Mouse (Mus musculus) mesoderm, embryonic 11.5 days (tissue): Measurements from ENCODE around the gene Mpzl1.

ENCODE experiments used
- DNase-seq: peaks from one replicate; pipeline ENCODE4 v3.0.0-alpha.2; 2012; ENCODE audit warnings: low read depth, low spot score

Mpzl1 gene

DNA sequence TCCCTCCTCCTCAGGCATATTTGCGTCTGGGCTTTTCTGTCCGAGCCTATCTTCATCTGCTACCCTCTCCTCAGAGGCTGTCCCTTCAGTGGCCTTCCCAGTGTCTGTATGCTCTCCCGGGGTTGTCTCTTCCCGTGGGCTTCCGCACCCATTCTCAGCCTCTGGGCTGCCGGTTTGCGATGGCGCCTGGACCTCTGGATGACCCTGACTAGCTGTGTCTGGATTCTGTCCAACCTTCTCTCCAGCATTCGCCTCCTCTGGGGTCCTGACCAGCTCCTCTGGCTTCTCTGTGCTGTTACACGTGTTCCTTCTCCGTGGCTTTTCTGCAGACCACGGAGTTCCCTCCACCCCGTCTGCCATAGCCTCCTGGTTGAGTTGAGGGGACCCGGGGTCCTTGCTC lies 21.1 kb upstream of the Mpzl1 start:
- no peak for DNase-seq

DNA sequence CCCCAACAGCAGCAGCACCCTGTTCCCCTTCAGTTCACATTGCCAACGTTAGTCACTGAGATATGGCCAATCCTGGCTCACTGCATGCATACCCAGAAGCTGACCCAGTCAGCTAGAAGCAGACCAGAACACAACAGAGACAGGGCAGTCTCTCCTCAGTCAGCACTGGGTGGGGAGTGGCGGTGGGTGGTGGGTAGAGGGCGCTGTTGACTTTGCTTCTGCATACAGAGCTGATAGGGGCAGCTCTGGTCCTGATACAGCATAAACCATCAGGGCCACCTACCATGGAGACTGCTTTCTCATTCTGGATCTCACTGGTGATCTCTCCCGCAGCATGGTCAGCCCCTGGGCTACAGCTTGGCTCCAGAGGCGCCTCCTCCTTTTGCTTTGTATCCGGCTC lies 20.7 kb upstream of the Mpzl1 start:
- DNase-seq: no peak

DNA sequence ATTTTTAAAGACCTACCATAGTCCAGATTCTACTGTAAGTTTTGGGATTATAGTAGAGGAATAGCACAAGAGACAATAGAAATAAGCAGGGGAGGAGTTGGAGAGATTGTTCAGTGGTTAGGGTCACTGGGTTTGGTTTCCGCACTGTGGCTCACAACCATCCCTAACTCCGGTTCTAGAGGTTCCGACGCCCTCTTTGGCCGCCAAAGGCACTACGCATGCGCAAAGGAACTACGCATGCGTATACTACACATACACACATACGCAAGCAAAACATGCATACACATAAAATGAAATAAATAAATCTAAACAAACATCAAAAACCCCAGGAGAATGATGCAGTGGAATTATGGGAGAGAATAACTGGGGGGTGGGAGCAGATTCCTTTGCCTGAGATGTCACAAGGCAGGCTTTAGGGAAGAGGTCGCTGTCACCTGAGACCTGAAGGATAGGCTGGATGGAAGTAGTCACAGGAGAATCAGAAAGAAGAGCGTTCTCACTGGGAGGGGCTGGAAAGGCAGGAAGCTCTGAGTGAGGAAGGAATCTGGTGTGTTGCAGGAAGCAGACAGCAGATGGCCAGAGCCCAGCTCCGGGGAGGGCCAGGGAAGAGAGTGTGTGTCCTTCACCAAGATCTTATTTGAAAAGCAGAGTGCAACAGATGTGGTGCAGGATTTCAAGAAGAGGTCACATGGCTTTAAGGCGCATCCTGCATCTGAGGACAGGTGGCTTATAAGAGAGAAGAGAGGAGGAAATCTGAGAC lies 19.0 kb upstream of the Mpzl1 start:
- DNase-seq: peak; percentile 45

DNA sequence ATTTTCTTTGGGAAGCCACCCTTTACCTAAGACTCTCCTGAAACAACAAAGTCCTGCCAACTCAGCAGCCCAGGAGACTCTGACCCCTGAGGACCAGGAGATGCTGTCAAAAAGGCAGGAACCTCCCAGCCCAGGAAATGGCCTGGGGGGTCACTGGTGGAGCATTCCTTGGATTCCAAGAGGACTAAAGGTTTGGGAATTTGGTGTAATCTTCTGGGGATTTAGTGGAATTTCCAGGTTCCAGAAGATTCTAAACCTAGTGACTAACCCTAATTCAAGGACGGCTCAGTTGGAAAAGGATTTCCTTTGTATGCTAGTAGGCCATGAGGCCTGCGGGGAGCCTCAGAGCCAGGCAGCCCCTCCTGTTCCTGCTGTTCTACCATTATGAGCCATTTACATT lies 18.2 kb upstream of the Mpzl1 start:
- no peak for DNase-seq

DNA sequence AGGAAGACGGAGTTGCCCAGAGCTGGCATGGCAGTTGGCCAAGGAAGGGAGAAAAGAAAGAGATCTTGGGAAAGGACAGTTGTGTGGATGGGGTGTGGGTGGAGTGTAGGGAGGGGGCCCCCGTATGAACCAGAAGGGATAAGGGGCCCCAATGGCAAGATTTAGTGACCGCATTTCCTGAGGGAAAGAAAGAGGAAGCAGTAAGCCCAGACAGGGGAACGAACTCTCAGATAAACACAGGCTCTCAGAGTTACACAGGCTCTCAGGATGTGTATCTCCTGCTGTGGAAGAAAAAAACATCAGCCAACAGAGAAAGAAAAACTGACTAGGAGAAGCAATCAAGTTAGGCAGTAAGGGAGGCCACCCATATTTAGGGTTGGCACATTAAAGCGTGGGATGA lies 16.8 kb upstream of the Mpzl1 start:
- no peak for DNase-seq

DNA sequence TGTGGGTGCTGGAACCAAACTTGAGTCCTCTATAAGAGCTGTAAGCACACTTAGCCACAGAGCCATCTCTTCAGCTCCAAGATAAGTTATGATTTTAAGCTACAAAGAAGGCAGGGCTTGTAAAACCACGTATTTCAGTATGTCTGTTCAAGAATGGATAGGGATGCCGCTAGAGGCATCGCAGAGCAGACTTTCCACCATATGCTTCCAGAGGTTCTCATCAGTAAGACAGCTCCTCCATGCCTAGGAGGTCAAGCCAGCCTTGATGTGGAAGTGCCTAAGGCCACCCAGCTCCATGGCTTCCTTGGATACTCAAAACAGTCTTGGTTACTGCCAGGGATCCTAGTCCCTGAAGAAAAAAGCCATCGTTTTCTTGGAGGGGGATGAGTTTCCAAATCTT lies 10.8 kb upstream of the Mpzl1 start:
- no peak for DNase-seq

DNA sequence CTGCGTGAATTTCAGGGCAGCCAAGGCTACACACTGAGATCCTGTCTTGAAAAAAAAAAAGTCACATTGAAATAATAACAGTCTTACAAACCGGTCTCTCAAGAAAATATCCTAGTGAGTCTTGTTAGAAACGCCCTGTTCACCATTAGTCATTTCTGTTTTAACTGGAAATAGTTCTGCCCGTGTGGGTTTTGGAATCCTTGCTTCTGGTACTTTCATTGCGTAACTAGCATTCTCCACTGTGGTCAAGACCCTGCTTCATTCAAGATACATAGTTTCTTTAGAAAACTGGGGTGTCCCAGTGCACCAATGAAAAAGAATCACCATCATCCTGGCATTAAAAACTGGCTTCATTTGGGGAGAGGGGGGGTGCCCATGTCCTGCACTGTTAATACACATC lies 9.4 kb upstream of the Mpzl1 start:
- no peak for DNase-seq

DNA sequence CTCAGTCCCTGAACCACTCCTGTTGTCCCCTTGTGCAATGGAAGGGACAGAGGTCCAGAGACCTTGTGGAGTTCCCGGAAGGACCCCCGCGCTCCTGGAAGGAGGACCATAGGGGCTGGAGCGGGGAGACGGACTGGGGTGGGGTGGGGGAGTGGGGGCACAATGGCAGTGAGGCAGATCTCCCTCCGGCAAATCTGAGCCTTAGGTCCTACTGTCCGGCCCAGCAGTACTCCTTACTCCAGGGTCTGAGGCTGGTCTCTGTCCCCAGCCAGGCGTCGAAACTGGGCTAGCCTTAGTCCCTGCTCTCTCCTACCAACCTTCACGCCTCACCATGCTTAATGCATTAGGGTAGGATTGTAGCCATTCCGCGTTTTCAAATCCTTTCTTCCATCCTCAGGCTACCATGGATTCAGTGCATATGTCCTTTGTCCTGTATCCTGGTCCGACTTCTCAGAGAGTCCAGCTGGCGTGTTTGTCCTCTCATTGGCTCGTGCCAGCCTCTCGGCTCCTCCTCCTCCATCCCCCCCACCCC lies 8.5 kb upstream of the Mpzl1 start:
- DNase-seq: peak; percentile 82

DNA sequence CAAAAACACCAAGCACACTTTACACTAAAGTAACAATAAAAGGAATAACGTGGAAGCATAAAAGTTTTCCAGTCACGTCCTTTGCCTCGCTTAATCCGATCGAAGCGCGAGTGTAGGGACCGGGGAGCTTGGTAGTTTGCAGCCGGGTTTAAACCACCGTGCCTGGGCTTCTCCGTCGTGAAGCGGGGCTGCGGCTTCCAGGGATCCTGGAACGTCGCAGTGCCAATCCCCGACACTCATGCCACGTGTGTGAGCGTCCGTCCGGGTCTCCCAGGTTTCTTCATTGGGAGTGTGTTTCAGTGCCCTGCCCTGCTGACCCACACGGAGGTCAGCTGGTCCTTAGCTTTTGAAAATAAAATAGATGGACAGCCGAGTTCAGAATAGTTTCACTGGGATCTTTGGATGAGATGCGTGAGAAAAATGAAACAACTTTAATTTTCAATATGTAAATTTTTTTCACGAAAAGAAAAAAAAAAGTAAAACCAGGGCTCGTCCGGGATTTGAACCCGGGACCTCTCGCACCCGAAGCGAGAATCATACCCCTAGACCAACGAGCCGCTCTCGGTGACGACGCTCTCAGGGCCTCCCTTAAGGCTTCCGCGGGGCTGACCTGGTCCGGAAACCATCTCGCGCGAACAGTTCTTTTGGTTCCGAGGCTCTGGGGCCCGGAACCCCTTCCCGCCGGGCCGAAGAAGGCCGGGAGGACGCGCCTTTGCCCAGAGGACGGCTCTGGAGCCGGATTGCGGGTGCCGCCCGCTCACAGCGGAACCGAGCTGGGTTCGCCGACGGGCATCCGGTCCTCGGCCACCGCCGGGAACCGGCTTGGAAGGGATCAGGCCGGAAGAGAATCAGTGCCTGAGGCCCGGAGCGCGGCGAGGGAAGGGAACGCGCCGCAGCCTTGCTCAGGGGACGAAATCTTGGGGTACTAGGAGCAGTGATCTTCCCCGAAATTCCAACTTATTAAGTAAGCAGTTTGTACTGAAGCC lies 7.7 kb upstream of the Mpzl1 start:
- DNase-seq: peak; percentile 87

DNA sequence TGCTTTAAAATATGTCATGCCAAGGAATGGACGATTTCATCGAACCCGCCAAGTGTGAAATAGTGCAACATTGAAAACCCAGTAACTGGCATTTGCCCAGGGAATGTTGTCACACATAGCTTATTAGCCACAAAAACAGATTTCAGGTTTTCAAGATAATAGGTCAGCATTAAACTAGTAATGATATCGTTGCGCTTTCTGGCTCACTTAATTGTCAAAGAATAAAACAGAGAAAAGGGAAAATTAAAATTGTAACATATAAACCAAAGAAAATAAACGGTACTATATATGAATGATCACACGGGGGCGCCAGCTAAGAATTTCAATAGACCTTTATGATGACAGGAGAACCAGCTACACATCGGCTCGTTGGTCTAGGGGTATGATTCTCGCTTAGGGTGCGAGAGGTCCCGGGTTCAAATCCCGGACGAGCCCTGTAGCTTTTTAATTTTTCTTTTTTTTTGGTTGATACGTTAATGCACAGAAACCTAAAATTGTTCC lies 7.0 kb upstream of the Mpzl1 start:
- peak; percentile 82 for DNase-seq

DNA sequence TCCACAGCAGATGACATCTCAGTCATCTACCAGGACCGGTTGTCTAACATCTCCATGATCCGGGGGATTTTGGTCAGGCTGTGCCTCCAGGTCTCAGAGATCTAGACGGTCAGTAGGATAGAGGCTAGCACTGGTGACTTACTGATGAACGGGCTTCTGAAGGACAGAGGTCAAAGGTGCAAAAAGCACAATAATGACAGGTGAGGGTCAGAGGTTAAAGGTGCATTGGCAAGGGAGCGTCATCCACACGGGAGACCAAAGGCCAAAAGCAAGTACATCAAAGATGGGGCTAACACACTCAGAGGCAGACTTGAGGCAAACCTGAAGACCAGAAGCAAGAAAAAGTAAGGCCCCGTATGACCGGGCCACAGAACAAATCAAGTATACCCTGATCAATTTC lies 2.0 kb upstream of the Mpzl1 start:
- DNase-seq: no peak

DNA sequence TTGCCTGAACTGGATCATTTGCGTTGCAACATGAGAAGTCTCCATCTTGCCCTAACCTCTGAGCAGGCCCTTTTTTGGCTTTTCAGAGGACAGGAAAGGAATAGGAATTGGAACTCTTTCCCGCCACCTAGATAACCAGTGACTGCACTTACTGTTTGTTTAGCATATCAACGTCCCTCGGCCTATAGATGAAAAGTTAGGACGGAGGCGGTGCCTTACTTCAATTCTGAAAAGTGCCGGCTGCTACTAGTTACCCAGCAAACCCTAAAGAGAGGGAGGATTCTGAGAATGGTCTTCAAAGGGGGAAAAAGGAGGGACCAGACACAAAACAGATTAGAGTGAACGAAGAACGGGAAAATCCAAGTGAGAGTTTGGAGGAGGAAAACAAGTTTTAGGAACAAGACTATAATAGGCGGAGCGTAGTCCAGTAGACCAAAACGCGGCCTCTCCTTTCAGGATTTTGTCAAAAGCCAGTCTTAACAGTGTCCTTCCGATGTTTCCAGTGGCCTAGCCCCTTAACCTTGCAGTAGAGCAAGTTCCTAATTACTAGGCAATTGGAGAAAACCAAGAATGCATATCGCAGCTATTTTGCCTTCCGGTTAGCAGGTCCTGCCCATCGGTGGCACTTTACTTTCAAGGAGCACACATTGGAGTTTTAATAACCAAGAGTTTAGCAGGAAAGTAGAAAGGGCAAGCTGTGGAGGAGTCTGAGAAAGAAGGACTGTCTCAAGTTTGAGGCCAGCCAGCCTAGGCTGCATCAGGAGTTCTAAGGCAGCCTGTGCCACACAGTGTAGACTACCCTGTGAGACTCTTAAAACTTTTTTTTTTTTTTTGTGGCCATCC lies 938 bp upstream of the Mpzl1 start:
- no peak for DNase-seq

DNA sequence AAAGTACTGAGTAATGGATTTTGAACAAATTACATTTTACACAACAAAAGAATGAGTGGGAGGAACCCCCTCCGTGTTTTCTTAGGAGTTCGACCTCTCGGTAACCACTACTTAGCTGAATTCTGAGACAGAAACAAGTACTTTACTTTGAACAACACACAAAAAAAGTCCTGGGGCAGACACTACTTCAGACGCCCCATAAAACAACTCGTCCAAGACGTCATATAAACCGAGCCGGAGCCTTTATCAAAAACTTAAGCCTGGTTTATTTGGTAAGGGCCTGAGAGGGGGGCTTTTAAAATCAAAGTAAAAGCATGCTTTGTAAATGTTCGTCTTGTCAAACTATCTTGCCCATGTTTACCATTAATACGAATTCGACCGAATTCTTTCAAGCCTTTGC lies 993 bp downstream of the Mpzl1 start:
- no peak for DNase-seq

DNA sequence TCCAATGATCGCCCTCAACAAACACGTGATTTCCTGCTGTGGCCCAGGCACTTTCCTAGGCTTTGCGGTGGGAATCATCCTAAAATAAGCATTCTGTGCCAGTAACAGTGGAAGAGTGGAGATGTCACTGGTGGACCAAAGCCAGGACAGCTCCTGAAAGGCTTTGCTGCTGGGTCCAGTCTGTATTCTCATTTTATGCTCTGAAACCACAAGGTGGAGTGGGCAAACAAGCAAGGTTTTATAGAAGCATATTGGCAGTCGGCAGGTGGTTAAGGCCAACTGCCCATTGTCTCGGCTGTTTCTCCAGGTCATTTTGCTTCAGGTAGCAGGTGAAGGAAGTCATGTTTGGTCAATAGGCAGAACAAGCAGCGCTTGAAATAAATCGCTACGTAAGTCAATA lies 3.2 kb downstream of the Mpzl1 start:
- DNase-seq: no peak

DNA sequence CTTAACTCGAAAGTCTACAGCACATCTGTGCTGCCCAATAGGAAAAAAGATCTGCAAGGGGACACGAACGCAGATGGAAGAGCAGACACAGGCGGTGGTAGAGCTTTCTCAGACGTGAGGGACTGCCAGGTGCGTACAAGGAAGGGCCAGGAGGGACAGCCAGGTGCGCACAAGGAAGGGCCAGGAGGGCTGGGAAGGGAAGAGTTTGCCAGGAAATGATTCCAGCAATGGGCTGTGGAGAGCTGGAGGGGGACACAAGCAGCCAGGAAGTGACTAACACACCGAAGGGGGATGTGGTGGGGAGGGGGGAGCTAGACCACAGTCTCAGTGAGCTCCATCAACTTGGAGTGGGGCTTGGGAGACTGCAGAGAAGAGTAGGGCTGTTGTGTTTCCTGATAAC lies 4.4 kb downstream of the Mpzl1 start:
- DNase-seq: no peak

DNA sequence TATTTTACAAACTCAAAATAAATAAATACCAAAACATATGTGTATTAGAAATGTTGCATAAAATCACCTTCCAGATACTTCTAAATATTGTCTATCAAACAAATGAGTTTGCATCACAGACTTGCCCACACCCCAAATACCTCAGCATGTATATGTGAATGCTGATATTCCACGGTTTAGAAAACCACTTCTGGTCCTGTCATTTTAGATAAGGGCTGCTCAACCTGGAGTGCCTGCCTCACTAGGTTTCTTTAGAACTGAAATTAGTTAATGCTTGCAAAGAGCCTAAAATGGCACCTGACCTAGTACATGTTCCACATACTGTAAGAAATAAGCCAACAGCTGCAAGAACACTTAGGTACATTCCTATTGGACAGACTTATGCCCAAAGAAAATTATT lies 5.7 kb downstream of the Mpzl1 start:
- no peak for DNase-seq

DNA sequence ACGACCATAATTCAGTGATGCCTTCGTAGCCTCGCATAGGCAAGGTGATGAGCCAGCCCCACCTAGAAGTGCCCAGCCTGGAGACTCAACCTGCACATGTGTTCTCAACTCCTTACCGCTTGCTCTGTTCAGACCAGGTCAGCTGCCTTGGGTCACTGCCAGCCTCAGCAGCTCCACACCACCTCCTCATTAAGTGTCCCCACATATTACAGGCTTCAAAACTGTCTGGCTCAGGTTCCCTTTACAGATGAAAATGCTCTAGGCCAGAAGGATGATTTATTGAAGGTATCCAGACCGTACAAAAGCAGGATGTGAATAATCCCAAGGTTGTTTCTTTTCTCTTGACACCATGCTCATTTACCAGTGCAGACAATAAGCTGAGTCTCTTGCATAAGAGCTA lies 8.4 kb downstream of the Mpzl1 start:
- DNase-seq: no peak

DNA sequence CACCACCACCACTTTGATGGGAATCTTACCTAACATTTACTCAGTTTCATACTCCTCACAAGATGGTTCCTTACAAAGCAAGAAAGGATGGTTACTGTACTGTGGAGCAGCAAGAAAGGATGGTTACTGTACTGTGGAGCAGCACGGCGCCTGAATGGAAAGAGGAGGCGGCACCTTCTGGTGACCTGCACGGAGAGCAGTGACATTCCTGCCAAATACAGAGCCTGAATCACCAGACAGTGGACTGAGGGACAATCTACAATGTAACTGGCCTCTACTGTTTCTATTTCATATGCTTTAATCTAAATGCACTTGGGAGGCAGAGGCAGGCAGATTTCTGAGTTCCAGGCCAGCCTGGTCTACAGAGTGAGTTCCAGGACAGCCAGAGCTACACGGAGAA lies 9.3 kb downstream of the Mpzl1 start:
- DNase-seq: no peak

DNA sequence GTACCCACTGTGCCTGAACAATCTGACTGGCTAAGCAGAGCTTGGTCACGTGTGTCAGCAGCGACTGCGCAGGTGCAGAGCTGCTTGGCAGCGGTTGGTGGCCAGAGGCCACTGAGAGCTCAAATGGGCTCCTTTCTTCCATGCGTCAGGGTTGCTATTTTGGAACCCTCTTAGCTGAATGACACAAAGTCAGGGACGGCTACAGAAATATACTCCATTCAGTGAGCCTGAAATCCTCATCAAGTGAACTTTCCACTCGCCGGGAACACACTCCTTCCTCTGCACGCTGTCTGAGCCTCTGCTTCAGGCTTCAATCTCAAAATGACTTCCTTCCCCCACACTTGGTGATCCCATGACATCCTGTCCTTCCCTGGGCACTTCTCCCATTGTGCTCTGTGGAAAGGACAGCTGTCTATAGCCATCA lies 16.1 kb downstream of the Mpzl1 start:
- no peak for DNase-seq

DNA sequence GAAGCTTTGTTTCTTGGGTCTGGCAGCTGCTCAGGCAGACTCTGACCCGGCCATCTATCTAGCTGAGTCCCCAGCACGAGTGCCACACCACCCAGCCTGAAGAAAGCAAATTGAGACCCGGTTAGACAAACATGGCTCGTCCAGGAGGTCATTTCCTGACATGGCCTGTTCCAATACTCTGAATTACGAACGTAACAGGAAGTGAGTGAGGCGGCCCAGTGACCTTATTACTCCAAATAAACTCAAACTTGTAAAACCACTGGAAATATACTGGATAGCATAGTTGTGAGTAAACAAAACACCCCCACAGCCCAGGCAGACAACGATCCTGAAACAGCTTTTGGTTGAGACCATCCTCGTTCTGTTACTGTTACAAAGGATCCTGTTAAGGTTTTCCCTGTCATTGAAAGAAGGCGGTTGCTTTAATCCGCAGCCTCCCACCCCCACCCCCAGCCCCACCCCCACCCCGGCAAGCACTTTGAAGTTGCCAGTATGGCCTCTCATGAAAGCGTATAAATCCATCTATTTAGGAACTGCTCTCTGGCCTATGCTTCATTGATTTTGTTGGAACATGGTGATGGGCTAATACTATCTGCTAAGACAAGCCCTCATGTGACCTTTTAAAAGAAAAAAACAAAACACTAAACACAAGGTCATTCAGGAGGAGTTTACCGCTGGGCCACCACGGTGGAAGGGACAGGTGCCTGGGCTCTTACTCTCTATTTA lies 17.0 kb downstream of the Mpzl1 start:
- DNase-seq: peak; percentile 38

DNA sequence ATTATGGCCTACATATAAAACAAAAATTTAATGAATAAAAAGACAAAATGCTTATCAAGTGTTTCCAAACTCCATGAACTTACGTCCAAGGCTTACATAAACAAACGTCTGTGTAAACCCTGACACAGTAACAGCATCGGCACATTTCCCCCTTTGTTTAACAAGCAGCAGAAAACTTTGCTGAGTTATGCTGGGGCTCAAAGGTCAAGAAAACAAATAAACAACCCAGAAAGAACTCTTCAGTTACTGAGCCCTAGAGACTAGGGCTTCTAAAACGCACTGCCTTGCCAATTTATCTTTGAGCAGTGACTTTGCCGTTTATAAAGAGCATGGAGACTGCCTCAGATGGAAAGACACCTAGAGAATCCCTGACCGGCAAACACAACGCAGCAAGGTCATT lies 17.7 kb downstream of the Mpzl1 start:
- DNase-seq: no peak
